19 mouse cellular contexts compared by ENCODE assay signal in the genomic region with DNA sequence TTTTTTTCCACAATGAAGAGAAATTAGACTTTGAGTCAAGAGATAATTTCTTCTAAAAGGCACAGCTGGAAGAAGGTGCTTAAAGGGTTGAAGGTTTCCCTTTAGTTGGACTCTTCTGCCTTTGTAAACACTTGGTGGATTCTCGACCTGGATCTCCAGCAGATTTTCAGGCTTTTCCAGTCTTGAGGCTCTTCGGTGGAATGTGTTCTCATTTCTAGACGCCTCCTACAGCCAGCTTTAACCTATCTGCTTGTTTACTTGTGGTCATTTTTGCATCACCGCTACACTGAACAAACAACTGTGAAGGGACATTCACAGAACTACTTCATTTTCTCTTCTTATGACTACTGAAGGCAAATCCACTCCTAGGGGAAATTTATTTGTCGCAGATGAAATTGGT.
DNase-seq lines count a peak whose midpoint lies in the region; TF ChIP-seq lines count a peak whose summit lies in the region.
"Had no signal": no experiment of that assay in that cellular context is flagged by ENCODE, and none has a peak within 500 bp of the region (broad histone marks: within the 10 kb centered on the region; RNA-seq: fewer than 3 reads in every experiment).

No protein-coding gene starts in this region.

- no peak for TF ChIP-seq CTCF in lung, adult 2 months (IDR thresholded peaks at IDR 0.05; ENCODE audit: insufficient read depth, low read length)

- H3K4me1 ChIP-seq in lung, adult 2 months (ENCODE audit: control insufficient read depth, insufficient read depth, low read length), result no peaks in the 10 kb centered on the region; the same call in 1 of the 2 replicates
- H3K4me1 ChIP-seq: embryonic facial prominence, embryonic 10.5 days; embryonic facial prominence, embryonic 12.5 days; forebrain, embryonic 15.5 days had no signal

- 66% methylated on average over 5 of the region's 5 CpGs for WGBS in lung, adult 2 months

- DNase-seq in heart, adult 11 months, result peak; percentile 3
- DNase-seq in heart, postnatal 36 days, result no peak
- DNase-seq in lung, adult 18-20 months, result peak; percentile 45 to 68
- no peak for DNase-seq in lung, postnatal 14 days
- DNase-seq in lung, postnatal 25 days (ENCODE audit: low spot score), result peak; percentile 52
- no peak for DNase-seq in lung, adult 2 months
- DNase-seq: adrenal gland, adult 8-10 months; adrenal gland, postnatal 14 days; adrenal gland, postnatal 36 days; B cell, adult 2 months; cerebellum, adult 11-12 months; cerebellum, adult 2 months; cerebellum, adult 9-10 months; cerebellum, postnatal 10 days; cerebellum, postnatal 25 days had no signal

- TF ChIP-seq POLR2A in lung, adult 2 months (IDR thresholded peaks at IDR 0.05; ENCODE audit: borderline replicate concordance, extremely low read depth, low read depth, low read length), result no peak

- no peak overlapping the region for H3K4me3 ChIP-seq in lung, adult 2 months (replicated peaks; ENCODE audit: extremely low read depth, low read depth, low read length)
- H3K4me3 ChIP-seq: embryonic facial prominence, embryonic 10.5 days; embryonic facial prominence, embryonic 12.5 days; forebrain, embryonic 13.5 days; forebrain, embryonic 15.5 days had no signal

- intact Hi-C loops in heart, postnatal 36 days (cut with DNase I), result no loop called here

Comparison
In these comparisons a context has a peak if more than half of its experiments do, and no peak if none do; other contexts are left out.
1. DNase-seq: peak in heart, adult 11 months (single experiment), lung, adult 18-20 months (2 of 2) and lung, postnatal 25 days (single experiment); none in heart, postnatal 36 days (0 of 2), lung, postnatal 14 days (single experiment) and lung, adult 2 months (single experiment).